Mouse (Mus musculus) CH12.LX (cell line): ENCODE measurements around the gene Nphp4.

Experiments used
- CTCF ChIP-seq, 2 experiments: IDR thresholded peaks in 1 of 2; conservative IDR thresholded peaks in 1 of 2; 2 replicates each; pipeline ENCODE4 v1.5.1; 2011 to 2012; ENCODE audit warnings: low read depth in 2 of 2, low read length in 2 of 2, improper control_type of control experiment in 1 of 2, inconsistent platforms in 1 of 2, mild to moderate bottlenecking in 1 of 2, moderate library complexity in 1 of 2
- EP300 ChIP-seq: IDR thresholded peaks from 2 replicates; pipeline ENCODE4 v1.6.1; 2011; ENCODE audit warnings: low read length, improper control_type of control experiment
- JUND ChIP-seq: conservative IDR thresholded peaks from 2 replicates; pipeline ENCODE4 v1.6.1; 2011; ENCODE audit warnings: low read depth, low read length, improper control_type of control experiment
- MAX ChIP-seq: IDR thresholded peaks from 2 replicates; pipeline ENCODE4 v1.6.1; 2011; ENCODE audit warnings: low read length, improper control_type of control experiment
- POLR2A ChIP-seq: IDR thresholded peaks from 2 replicates; pipeline ENCODE4 v1.6.1; 2011; ENCODE audit warnings: low read depth, mild to moderate bottlenecking, improper control_type of control experiment, low read length
- POLR2AphosphoS2 ChIP-seq: IDR thresholded peaks from 2 replicates; pipeline ENCODE4 v1.6.1; 2011; ENCODE audit warnings: low read depth, low read length, improper control_type of control experiment
- TCF12 ChIP-seq: IDR thresholded peaks from 2 replicates; pipeline ENCODE4 v1.6.1; 2014; ENCODE audit warnings: low read depth, mild to moderate bottlenecking, inconsistent platforms, low read length, improper control_type of control experiment
- USF1 ChIP-seq: IDR thresholded peaks from 2 replicates; pipeline ENCODE4 v1.6.1; 2014; ENCODE audit warnings: low read depth, mild to moderate bottlenecking, inconsistent platforms, low read length, improper control_type of control experiment

DNA sequence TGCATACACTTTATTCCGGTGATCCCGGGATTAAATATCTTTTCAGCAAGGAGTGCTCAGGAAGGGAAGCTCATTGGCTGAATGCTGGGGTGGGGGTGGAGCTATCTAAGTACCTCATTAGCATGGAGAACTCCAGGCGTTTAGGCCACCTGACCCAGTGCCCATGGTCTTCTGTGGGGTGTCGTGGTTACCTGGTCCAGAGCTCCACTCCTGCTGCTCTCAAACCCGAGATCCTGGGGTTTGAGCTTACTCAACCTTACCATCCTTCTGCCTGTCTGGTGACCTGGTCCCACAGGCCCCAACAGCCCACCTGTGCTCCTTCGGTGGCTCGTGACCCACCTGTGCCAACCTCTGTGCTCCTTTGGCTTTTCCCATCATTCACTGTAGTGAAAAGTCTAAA, 38.4 kb downstream of the Nphp4 start:
- TF ChIP-seq POLR2A: no peak
- no peak for TF ChIP-seq CTCF (conservative IDR thresholded peaks at IDR 0.05 in 1 of 2, IDR thresholded peaks at IDR 0.05 in 1 of 2; ENCODE audit: low read depth in 2 of 2, low read length in 2 of 2)
- no peak for TF ChIP-seq TCF12
- TF ChIP-seq USF1: no peak
- no peak for TF ChIP-seq POLR2AphosphoS2
- TF ChIP-seq MAX: no peak
- TF ChIP-seq EP300: no peak
- TF ChIP-seq JUND: no peak
